Mouse (Mus musculus): ENCODE measurements around the gene BC028528. TPM values are rescaled to one million over a fixed set of nuclear protein-coding genes. Genes with fewer than 3 reads are reported as not detected.

BC028528 gene
- total RNA-seq, 4 experiments from 2014 or later = 6.0 to 14.9 (median 8.1) TPM

Other genes with a start within 250 kb of the BC028528 start
- 10 to 100 TPM; 47.2 to 59.6 (median 54.3) TPM for gene Mcl1, start 233.2 kb downstream of the BC028528 start, total RNA-seq (2022)
- 10 to 100 TPM in 3 of 4 experiments, 1 to 10 TPM in 1; 9.4 to 12.9 (median 11.4) TPM for gene Adamtsl4, start 204.1 kb downstream of the BC028528 start, total RNA-seq (2022)
- 10 to 100 TPM; 10.2 to 13.3 (median 11.7) TPM for gene Ecm1, start 152.4 kb downstream of the BC028528 start, total RNA-seq (2022)
- gene Tars2, start 131.8 kb downstream of the BC028528 start, total RNA-seq (2022) = 10 to 100 TPM; 36.2 to 40.6 (median 37.4) TPM
- gene Rprd2, start 73.1 kb downstream of the BC028528 start, total RNA-seq (2022) = 10 to 100 TPM; 60.1 to 68.9 (median 62.8) TPM
- 10 to 100 TPM; 25.2 to 36.6 (median 36.3) TPM for gene Prpf3, start 36.1 kb downstream of the BC028528 start, total RNA-seq (2022)
- 100 to 1,000 TPM; 139 to 170 (median 151) TPM for gene Mrps21, start 20.5 kb downstream of the BC028528 start, total RNA-seq (2022)
- 10 to 100 TPM; 27.0 to 55.7 (median 48.4) TPM for gene Ciart, start 9.8 kb downstream of the BC028528 start, total RNA-seq (2022)
- gene Aph1a, start 2.0 kb upstream of the BC028528 start, total RNA-seq (2022) = 10 to 100 TPM; 65.4 to 77.7 (median 72.4) TPM
- 10 to 100 TPM; 12.2 to 20.3 (median 14.2) TPM for gene Car14, start 12.7 kb upstream of the BC028528 start, total RNA-seq (2022)
- gene Anp32e, start 37.2 kb upstream of the BC028528 start, total RNA-seq (2022) = 100 to 1,000 TPM in 3 of 4 experiments, 10 to 100 TPM in 1; 95.2 to 110 (median 106) TPM
- gene Plekho1, start 104.0 kb upstream of the BC028528 start, total RNA-seq (2022) = 10 to 100 TPM; 64.0 to 86.2 (median 81.6) TPM
- 10 to 100 TPM; 44.9 to 55.2 (median 50.3) TPM for gene Vps45, start 166.5 kb upstream of the BC028528 start, total RNA-seq (2022)
- 10 to 100 TPM; 33.4 to 40.7 (median 38.5) TPM for gene Otud7b, start 212.5 kb upstream of the BC028528 start, total RNA-seq (2022)